Mouse (Mus musculus): ENCODE data around the gene Mmp21. TPM values are rescaled to one million over a fixed set of nuclear protein-coding genes. Genes with fewer than 3 reads are reported as not detected.
"Not testable (repeated sequence)": the region's sequence is repeated elsewhere in the genome, so short reads cannot be mapped to it uniquely, and the experiment has no call there.

The Mmp21 gene
- polyA plus RNA-seq, 1 experiment from 2014 or later, result 0.09 TPM

GRCm38 (mm10) chr7:133698021-133698709, 18.3 kb upstream of the Mmp21 start:
- H3K36me3 ChIP-seq, result peaks cover 9% of the 10 kb centered on the region; the same call in 1 of the 2 replicates
- H3K4me3 ChIP-seq, result no peak overlapping the region
- H3K9ac ChIP-seq, result no peak overlapping the region
- H3K27me3 ChIP-seq, result no peaks in the 10 kb centered on the region
- H3K9me3 ChIP-seq, result no peaks in the 10 kb centered on the region
- WGBS, result 92% methylated on average over 12 of the region's 12 CpGs
- H3K27ac ChIP-seq (replicated peaks), result no peak overlapping the region
- H3K4me2 ChIP-seq, result no peak overlapping the region
- H3K4me1 ChIP-seq (replicated peaks), result no peaks in the 10 kb centered on the region
- no peak for ATAC-seq (ENCODE audit: low FRiP score, low read depth)

- ATAC-seq (ENCODE audit: low FRiP score, low read depth); H3K27me3 ChIP-seq; H3K4me1 ChIP-seq (replicated peaks); H3K27ac ChIP-seq (replicated peaks); H3K9ac ChIP-seq; H3K9me3 ChIP-seq; H3K4me3 ChIP-seq; H3K4me2 ChIP-seq: not testable (repeated sequence)
- peaks cover 22% of the 10 kb centered on the region for H3K36me3 ChIP-seq
Measured at GRCm38 (mm10) chr7:133685644-133686043, 5.8 kb upstream of the Mmp21 start.

- 96% methylated on average over 6 of the region's 6 CpGs for WGBS
Measured at GRCm38 (mm10) chr7:133684701-133685100, 4.8 kb upstream of the Mmp21 start.

GRCm38 (mm10) chr7:133684110-133684509, 4.2 kb upstream of the Mmp21 start:
- H3K27me3 ChIP-seq, result no peaks in the 10 kb centered on the region
- 86% methylated on average over 5 of the region's 5 CpGs for WGBS
- H3K4me2 ChIP-seq, result no peak overlapping the region
- no peak overlapping the region for H3K27ac ChIP-seq (replicated peaks)
- no peak overlapping the region for H3K9ac ChIP-seq
- no peaks in the 10 kb centered on the region for H3K4me1 ChIP-seq (replicated peaks)
- no peaks in the 10 kb centered on the region for H3K9me3 ChIP-seq
- ATAC-seq (ENCODE audit: low FRiP score, low read depth), result no peak
- peaks cover 14% of the 10 kb centered on the region for H3K36me3 ChIP-seq
- no peak overlapping the region for H3K4me3 ChIP-seq

More at GRCm38 (mm10) chr7:133684701-133685100, 4.8 kb upstream of the Mmp21 start:
- Histone ChIP-seq H3K36me3 (peaks cover 18% of the 10 kb centered on the region), H3K4me2 (no peak overlapping the region), H3K4me3 (no peak overlapping the region), H3K9ac (no peak overlapping the region), H3K27ac (replicated peaks) (no peak overlapping the region), H3K9me3 (no peaks in the 10 kb centered on the region), H3K4me1 (replicated peaks) (no peaks in the 10 kb centered on the region), H3K27me3 (no peaks in the 10 kb centered on the region)
- ATAC-seq (ENCODE audit: low FRiP score, low read depth), result no peak

GRCm38 (mm10) chr7:133683626-133684025, 3.8 kb upstream of the Mmp21 start:
- no peak overlapping the region for H3K27ac ChIP-seq (replicated peaks)
- WGBS, result 85% methylated on average over 5 of the region's 5 CpGs

GRCm38 (mm10) chr7:133679439-133679838, 422 bp downstream of the Mmp21 start:
- H3K9me3 ChIP-seq, result no peaks in the 10 kb centered on the region
- no peaks in the 10 kb centered on the region for H3K4me1 ChIP-seq (replicated peaks)
- H3K27ac ChIP-seq (replicated peaks), result no peak overlapping the region
- no peak overlapping the region for H3K4me2 ChIP-seq
- no peak overlapping the region for H3K9ac ChIP-seq
- 65% methylated on average over 4 of the region's 4 CpGs for WGBS
- peaks cover 5% of the 10 kb centered on the region; the same call in 1 of the 2 replicates for H3K36me3 ChIP-seq
- H3K27me3 ChIP-seq, result no peaks in the 10 kb centered on the region
- ATAC-seq (ENCODE audit: low FRiP score, low read depth), result no peak
- no peak overlapping the region for H3K4me3 ChIP-seq

More at GRCm38 (mm10) chr7:133683626-133684025, 3.8 kb upstream of the Mmp21 start:
- Histone ChIP-seq H3K4me3 (no peak overlapping the region), H3K4me1 (replicated peaks) (no peaks in the 10 kb centered on the region), H3K27me3 (no peaks in the 10 kb centered on the region), H3K9ac (no peak overlapping the region), H3K36me3 (peaks cover 9% of the 10 kb centered on the region), H3K4me2 (no peak overlapping the region), H3K9me3 (no peaks in the 10 kb centered on the region)
- no peak for ATAC-seq (ENCODE audit: low FRiP score, low read depth)

GRCm38 (mm10) chr7:133678716-133679115, 1.1 kb downstream of the Mmp21 start:
- Histone ChIP-seq H3K27me3 (no peaks in the 10 kb centered on the region), H3K27ac (replicated peaks) (no peak overlapping the region), H3K4me1 (replicated peaks) (no peaks in the 10 kb centered on the region), H3K4me3 (no peak overlapping the region), H3K4me2 (no peak overlapping the region), H3K9ac (no peak overlapping the region), H3K36me3 (peaks cover 5% of the 10 kb centered on the region; the same call in 1 of the 2 replicates), H3K9me3 (no peaks in the 10 kb centered on the region)
- ATAC-seq (ENCODE audit: low FRiP score, low read depth), result no peak
- 88% methylated on average over 8 of the region's 8 CpGs for WGBS

- ATAC-seq (ENCODE audit: low FRiP score, low read depth), result no peak
- H3K4me3 ChIP-seq, result no peak overlapping the region
- H3K36me3 ChIP-seq, result peaks cover 28% of the 10 kb centered on the region
- no peaks in the 10 kb centered on the region for H3K27me3 ChIP-seq
- H3K27ac ChIP-seq (replicated peaks), result no peak overlapping the region
- H3K9ac ChIP-seq, result no peak overlapping the region
- H3K4me2 ChIP-seq, result no peak overlapping the region
- 60% methylated on average over 9 of the region's 9 CpGs for WGBS
- H3K4me1 ChIP-seq (replicated peaks), result no peaks in the 10 kb centered on the region
- no peaks in the 10 kb centered on the region for H3K9me3 ChIP-seq
Measured at GRCm38 (mm10) chr7:133676002-133676401, 3.9 kb downstream of the Mmp21 start.

- Histone ChIP-seq H3K27ac (replicated peaks) (no peak overlapping the region), H3K9ac (no peak overlapping the region), H3K4me1 (replicated peaks) (no peaks in the 10 kb centered on the region), H3K27me3 (no peaks in the 10 kb centered on the region), H3K36me3 (peaks cover 69% of the 10 kb centered on the region), H3K4me3 (no peak overlapping the region), H3K9me3 (no peaks in the 10 kb centered on the region), H3K4me2 (no peak overlapping the region)
- ATAC-seq (ENCODE audit: low FRiP score, low read depth), result no peak
- 92% methylated on average over 3 of the region's 3 CpGs for WGBS
Measured at GRCm38 (mm10) chr7:133670846-133671245, 9.0 kb downstream of the Mmp21 start.

- no peak overlapping the region for H3K4me2 ChIP-seq
- H3K4me1 ChIP-seq (replicated peaks), result no peaks in the 10 kb centered on the region
- no peak overlapping the region for H3K27ac ChIP-seq (replicated peaks)
- no peaks in the 10 kb centered on the region for H3K27me3 ChIP-seq
- ATAC-seq (ENCODE audit: low FRiP score, low read depth), result no peak
- H3K9ac ChIP-seq, result no peak overlapping the region
- H3K4me3 ChIP-seq, result no peak overlapping the region
- H3K36me3 ChIP-seq, result peaks cover 77% of the 10 kb centered on the region
- WGBS, result 94% methylated on average over 9 of the region's 9 CpGs
- no peaks in the 10 kb centered on the region for H3K9me3 ChIP-seq
Measured at GRCm38 (mm10) chr7:133669946-133670345, 9.9 kb downstream of the Mmp21 start.

- H3K9ac ChIP-seq, result no peak overlapping the region
- 100% methylated on average over 1 of the region's 1 CpGs for WGBS
- ATAC-seq (ENCODE audit: low FRiP score, low read depth), result no peak
- H3K27ac ChIP-seq (replicated peaks), result no peak overlapping the region
- H3K27me3 ChIP-seq, result no peaks in the 10 kb centered on the region
- H3K4me2 ChIP-seq, result no peak overlapping the region
- H3K4me1 ChIP-seq (replicated peaks), result no peaks in the 10 kb centered on the region
- peaks cover 85% of the 10 kb centered on the region for H3K36me3 ChIP-seq
- no peak overlapping the region for H3K4me3 ChIP-seq
- no peaks in the 10 kb centered on the region for H3K9me3 ChIP-seq
Measured at GRCm38 (mm10) chr7:133669071-133669470, 10.8 kb downstream of the Mmp21 start.

GRCm38 (mm10) chr7:133662467-133662866, 17.4 kb downstream of the Mmp21 start:
- no peak overlapping the region for H3K27ac ChIP-seq (replicated peaks)
- no peak overlapping the region for H3K4me3 ChIP-seq
- H3K4me1 ChIP-seq (replicated peaks), result no peaks in the 10 kb centered on the region
- H3K9me3 ChIP-seq, result no peaks in the 10 kb centered on the region
- peaks cover 90% of the 10 kb centered on the region for H3K36me3 ChIP-seq
- no peaks in the 10 kb centered on the region for H3K27me3 ChIP-seq
- 75% methylated on average over 1 of the region's 1 CpGs for WGBS
- no peak for ATAC-seq (ENCODE audit: low FRiP score, low read depth)
- H3K4me2 ChIP-seq, result no peak overlapping the region
- no peak overlapping the region for H3K9ac ChIP-seq

- H3K4me3 ChIP-seq, result no peak overlapping the region
- 91% methylated on average over 6 of the region's 6 CpGs for WGBS
- peaks cover 86% of the 10 kb centered on the region for H3K36me3 ChIP-seq
- no peaks in the 10 kb centered on the region for H3K4me1 ChIP-seq (replicated peaks)
- H3K9ac ChIP-seq, result no peak overlapping the region
- H3K27me3 ChIP-seq, result no peaks in the 10 kb centered on the region
- H3K27ac ChIP-seq (replicated peaks), result no peak overlapping the region
- no peak overlapping the region for H3K4me2 ChIP-seq
- no peak for ATAC-seq (ENCODE audit: low FRiP score, low read depth)
- H3K9me3 ChIP-seq, result no peaks in the 10 kb centered on the region
Measured at GRCm38 (mm10) chr7:133645716-133646115, 34.1 kb downstream of the Mmp21 start.
